Mouse (Mus musculus) forebrain, embryonic 13.5 days (tissue): ENCODE results near the gene Gata5. TPM values are rescaled to one million over a fixed set of nuclear protein-coding genes. Genes with fewer than 3 reads are reported as not detected.

ENCODE experiments used
- ATAC-seq: fragments of 200-750 bp; cut with Nextera tagmentation; 2 replicates; pipeline ENCODE4 v1.8.0; 2017
- H3K27ac ChIP-seq: fragments of 300-500 bp; sonication (generic); 2 replicates; pipeline ENCODE4 v1.5.1; 2015; ENCODE audit warnings: inconsistent platforms, mild to moderate bottlenecking, moderate library complexity
- H3K27me3 ChIP-seq: fragments of 300-500 bp; sonication (generic); 2 replicates; pipeline ENCODE4 v1.6.1; 2015; ENCODE audit warnings: mild to moderate bottlenecking, inconsistent platforms
- H3K36me3 ChIP-seq: fragments of 300-500 bp; sonication (generic); 2 replicates; pipeline ENCODE4 v1.6.1; 2015; ENCODE audit warnings: mild to moderate bottlenecking, inconsistent platforms; ENCODE audit not compliant: poor library complexity, severe bottlenecking
- H3K4me1 ChIP-seq: fragments of 300-500 bp; sonication (generic); 2 replicates; pipeline ENCODE4 v1.6.1; 2015; ENCODE audit warnings: inconsistent platforms
- H3K4me2 ChIP-seq: fragments of 300-500 bp; sonication (generic); 2 replicates; pipeline ENCODE4 v1.6.1; 2015; ENCODE audit warnings: inconsistent platforms, mild to moderate bottlenecking, moderate library complexity
- H3K4me3 ChIP-seq: fragments of 300-500 bp; sonication (generic); 2 replicates; pipeline ENCODE4 v1.5.1; 2015; ENCODE audit warnings: mild to moderate bottlenecking, inconsistent platforms
- H3K9ac ChIP-seq: fragments of 300-500 bp; sonication (generic); 2 replicates; pipeline ENCODE4 v1.6.1; 2015; ENCODE audit warnings: mild to moderate bottlenecking, inconsistent platforms
- H3K9me3 ChIP-seq: fragments of 300-500 bp; sonication (generic); replicated peaks from 2 replicates; pipeline ENCODE4 v1.6.1; 2016; ENCODE audit warnings: inconsistent platforms
- WGBS: fragments of 180-500 bp; shearing (Covaris S2); methylation state at CpG from one replicate; pipeline ENCODE4 v1.1.7; 2015; 5-methylcytosine and 5-hydroxymethylcytosine counted together
- polyA plus RNA-seq: library from polyadenylated mRNA; unstranded; fragments of >200 nt; fragmentation: Nextera tagmentation; extraction: Ambion mirVana; gene quantifications from 2 replicates; pipeline ENCODE4 v1.2.1, GENCODE M21; 2015

Gene Gata5
- polyA plus RNA-seq, 1 experiment from 2014 or later, result not detected

DNA sequence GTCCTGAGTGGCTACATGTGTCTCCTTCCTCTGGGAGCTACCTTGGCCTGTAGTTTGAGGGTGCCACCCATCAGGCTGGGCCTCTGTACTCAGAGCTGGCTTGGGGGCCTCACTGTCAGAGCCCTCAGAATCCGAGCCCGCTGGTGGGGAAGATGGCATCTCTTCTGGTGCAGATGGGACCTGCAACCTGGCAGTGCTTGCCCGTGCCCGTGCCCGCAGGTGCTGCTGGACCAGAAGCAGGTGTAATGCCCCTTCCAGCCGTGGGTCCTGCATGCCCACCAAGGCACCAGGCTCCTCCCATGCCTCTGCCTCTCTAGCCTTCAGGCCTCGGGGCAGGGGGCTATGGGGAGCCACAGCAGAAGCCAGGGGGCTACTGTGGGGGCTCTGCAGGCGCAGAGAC lies 55.2 kb downstream of the Gata5 start:
- ATAC-seq, result no peak
- H3K36me3 ChIP-seq, result no peaks in the 10 kb centered on the region
- no peak overlapping the region for H3K4me3 ChIP-seq
- H3K9me3 ChIP-seq, result no peaks in the 10 kb centered on the region
- no peak overlapping the region for H3K9ac ChIP-seq
- WGBS, result 80% methylated on average over 8 of the region's 8 CpGs
- no peak overlapping the region for H3K4me2 ChIP-seq
- H3K27ac ChIP-seq, result no peak overlapping the region
- H3K4me1 ChIP-seq, result 0 out of 2 replicates have a peak, but pooled peaks cover 4% of the 10 kb centered on the region
- 0 out of 2 replicates have a peak, but pooled peaks cover 9% of the 10 kb centered on the region for H3K27me3 ChIP-seq

DNA sequence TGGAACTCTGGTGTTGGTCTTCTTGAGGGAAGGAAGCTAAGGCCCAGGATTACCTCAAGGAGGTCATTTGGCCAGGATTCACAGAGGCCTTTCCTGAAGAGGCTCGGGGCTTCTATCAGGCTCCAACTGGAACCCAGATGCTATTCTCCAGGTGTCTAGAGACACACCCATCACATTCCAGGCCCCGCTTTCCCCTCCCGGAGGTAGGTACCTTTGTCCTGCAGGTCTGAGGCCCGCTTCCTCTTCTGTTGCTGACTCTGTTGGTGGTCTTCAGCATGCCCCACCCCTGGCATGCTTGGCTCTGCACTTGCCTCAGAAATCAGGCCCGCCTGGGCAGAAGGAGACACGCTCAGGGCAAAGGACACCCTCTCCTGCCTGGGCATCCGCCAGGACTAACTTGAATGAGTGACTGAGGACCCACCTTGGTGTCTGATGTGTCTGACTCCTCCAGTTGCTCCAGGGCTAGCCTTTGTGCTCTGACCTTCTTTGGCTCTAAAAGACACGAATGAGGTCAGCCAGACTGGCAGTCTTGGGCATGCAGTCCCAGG lies 56.7 kb downstream of the Gata5 start:
- ATAC-seq, result no peak
- Histone ChIP-seq H3K4me3 (no peak overlapping the region), H3K4me2 (no peak overlapping the region), H3K27me3 (0 out of 2 replicates have a peak, but pooled peaks cover 10% of the 10 kb centered on the region), H3K27ac (no peak overlapping the region), H3K4me1 (peaks cover 9% of the 10 kb centered on the region), H3K9ac (no peak overlapping the region), H3K36me3 (no peaks in the 10 kb centered on the region), H3K9me3 (no peaks in the 10 kb centered on the region)
- WGBS, result 64% methylated on average over 8 of the region's 8 CpGs

GRCm38 (mm10) chr2:180276851-180277259 lies 57.6 kb downstream of the Gata5 start:
- no peaks in the 10 kb centered on the region for H3K36me3 ChIP-seq
- H3K27me3 ChIP-seq, result 0 out of 2 replicates have a peak, but pooled peaks cover 10% of the 10 kb centered on the region
- H3K4me3 ChIP-seq, result no peak overlapping the region
- H3K4me2 ChIP-seq, result no peak overlapping the region
- 79% methylated on average over 8 of the region's 8 CpGs for WGBS
- no peak overlapping the region for H3K9ac ChIP-seq
- H3K4me1 ChIP-seq, result peaks cover 19% of the 10 kb centered on the region
- no peak overlapping the region for H3K27ac ChIP-seq
- no peaks in the 10 kb centered on the region for H3K9me3 ChIP-seq
- ATAC-seq, result no peak

DNA sequence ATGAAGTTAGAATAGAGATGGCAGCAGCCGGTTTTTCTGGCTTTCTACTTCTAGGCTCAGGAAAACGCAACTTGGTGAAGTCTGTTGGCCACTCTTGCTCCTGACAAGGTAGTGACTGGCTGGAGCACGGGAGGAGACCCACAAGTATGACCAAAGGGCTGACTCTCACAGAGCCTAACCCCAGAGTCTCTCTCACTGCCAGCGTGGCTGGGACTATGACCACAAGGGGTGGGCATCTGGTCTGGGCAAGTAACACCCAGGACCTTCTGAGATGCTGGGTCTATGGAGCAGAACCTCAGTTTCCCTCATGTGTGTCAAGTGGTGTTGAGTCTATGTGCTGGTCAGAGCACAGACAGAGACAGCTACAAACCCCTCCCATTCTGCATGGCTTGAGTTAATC lies 58.1 kb downstream of the Gata5 start:
- Histone ChIP-seq H3K36me3 (no peaks in the 10 kb centered on the region), H3K4me3 (no peak overlapping the region), H3K27me3 (0 out of 2 replicates have a peak, but pooled peaks cover 10% of the 10 kb centered on the region), H3K9me3 (no peaks in the 10 kb centered on the region), H3K27ac (no peak overlapping the region), H3K4me2 (no peak overlapping the region), H3K9ac (no peak overlapping the region), H3K4me1 (peaks cover 24% of the 10 kb centered on the region)
- ATAC-seq, result no peak
- 68% methylated on average over 4 of the region's 4 CpGs for WGBS

DNA sequence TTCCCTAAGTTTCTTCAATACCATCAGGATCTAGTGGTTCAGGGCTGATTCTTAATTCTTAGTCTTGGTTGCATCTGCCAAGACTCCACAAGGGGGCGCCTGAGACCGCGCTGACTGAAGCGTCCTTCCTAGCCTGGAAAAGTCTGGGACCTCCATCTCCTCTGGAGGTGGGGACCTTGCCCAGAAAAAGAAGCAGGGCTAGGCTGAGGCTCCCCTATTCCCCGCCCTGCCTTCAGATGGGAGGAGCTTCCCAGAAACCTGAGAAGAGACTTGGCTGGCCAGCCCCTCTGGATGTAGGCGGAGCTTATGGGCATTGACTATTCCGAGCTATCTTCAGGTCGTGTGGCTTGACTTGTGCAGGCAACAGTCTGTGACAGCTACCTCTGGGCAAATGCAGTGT lies 58.7 kb downstream of the Gata5 start:
- Histone ChIP-seq H3K9me3 (no peaks in the 10 kb centered on the region), H3K4me2 (0 out of 2 replicates have a peak overlapping the region, but pooled peaks have one; percentile 20), H3K4me3 (no peak overlapping the region), H3K9ac (no peak overlapping the region), H3K27ac (no peak overlapping the region), H3K27me3 (0 out of 2 replicates have a peak, but pooled peaks cover 10% of the 10 kb centered on the region), H3K4me1 (peaks cover 29% of the 10 kb centered on the region), H3K36me3 (no peaks in the 10 kb centered on the region)
- WGBS, result 2% methylated on average over 8 of the region's 8 CpGs
- 0 out of 2 replicates have a peak, but pooled peaks have one; percentile 11 for ATAC-seq

Other genes starting within 250 kb of the Gata5 start
- 2.3 and 2.8 TPM in 2 replicates for gene Hrh3, start 230.2 kb downstream of the Gata5 start, polyA plus RNA-seq
- 48.8 and 53.1 TPM in 2 replicates for gene Osbpl2, start 215.4 kb downstream of the Gata5 start, polyA plus RNA-seq
- 211 and 220 TPM in 2 replicates for gene Adrm1, start 163.2 kb downstream of the Gata5 start, polyA plus RNA-seq
- 3.4 and 5.0 TPM in 2 replicates for gene Lama5, start 108.8 kb downstream of the Gata5 start, polyA plus RNA-seq
- 483 and 550 TPM in 2 replicates for gene Rps21, start 77.3 kb downstream of the Gata5 start, polyA plus RNA-seq
- gene Cables2, start 61.2 kb downstream of the Gata5 start, polyA plus RNA-seq, result 11.0 and 12.7 TPM in 2 replicates
- not detected in 2 replicates for gene Rbbp8nl, start 44.8 kb downstream of the Gata5 start, polyA plus RNA-seq
- 1.1 and 2.1 TPM in 2 replicates for gene Slco4a1, start 121.5 kb upstream of the Gata5 start, polyA plus RNA-seq
- 2.2 and 2.3 TPM in 2 replicates for gene Ntsr1, start 165.3 kb upstream of the Gata5 start, polyA plus RNA-seq
- 50.7 and 53.6 TPM in 2 replicates for gene Mrgbp, start 246.6 kb upstream of the Gata5 start, polyA plus RNA-seq